Mouse (Mus musculus) frontal cortex, adult 2 months (tissue): Measurements from ENCODE around the gene Dhrs3. TPM values are rescaled to one million over a fixed set of nuclear protein-coding genes. Genes with fewer than 3 reads are reported as not detected.

ENCODE experiments used
- DNase-seq, 2 experiments: peaks; one replicate each; pipeline ENCODE4 v3.0.0; 2022; ENCODE audit warnings: low spot score in 1 of 2; ENCODE audit errors: extremely low spot score in 1 of 2
- polyA plus RNA-seq: library from polyadenylated mRNA; depleted of rRNA; stranded (reverse); fragments of >200 nt; gene quantifications from 2 replicates; pipeline ENCODE4 v1.2.3, GENCODE M21; 2012

Gene Dhrs3
- polyA plus RNA-seq, 1 experiment: 26.4 TPM

DNA sequence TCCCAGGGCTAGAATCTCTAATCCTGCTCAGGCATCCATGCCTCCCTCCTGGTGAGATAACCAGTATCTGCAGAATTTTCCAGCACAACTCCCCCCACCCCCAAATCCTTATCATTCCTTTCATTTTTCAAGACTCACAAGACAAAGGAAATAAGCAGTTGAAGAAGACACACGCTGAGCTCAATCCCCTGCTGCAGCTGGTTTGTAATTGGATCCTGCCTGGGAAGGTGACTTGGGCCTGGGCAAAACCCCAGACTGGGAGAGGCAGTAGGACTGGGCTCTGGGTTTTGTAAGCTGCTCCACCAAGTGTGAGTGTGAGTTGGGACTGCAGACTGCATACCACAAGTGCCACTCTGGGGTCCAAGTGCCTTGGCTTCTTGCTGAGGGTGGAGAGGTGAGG, 41.9 kb downstream of the Dhrs3 start:
- no peak for DNase-seq

DNA sequence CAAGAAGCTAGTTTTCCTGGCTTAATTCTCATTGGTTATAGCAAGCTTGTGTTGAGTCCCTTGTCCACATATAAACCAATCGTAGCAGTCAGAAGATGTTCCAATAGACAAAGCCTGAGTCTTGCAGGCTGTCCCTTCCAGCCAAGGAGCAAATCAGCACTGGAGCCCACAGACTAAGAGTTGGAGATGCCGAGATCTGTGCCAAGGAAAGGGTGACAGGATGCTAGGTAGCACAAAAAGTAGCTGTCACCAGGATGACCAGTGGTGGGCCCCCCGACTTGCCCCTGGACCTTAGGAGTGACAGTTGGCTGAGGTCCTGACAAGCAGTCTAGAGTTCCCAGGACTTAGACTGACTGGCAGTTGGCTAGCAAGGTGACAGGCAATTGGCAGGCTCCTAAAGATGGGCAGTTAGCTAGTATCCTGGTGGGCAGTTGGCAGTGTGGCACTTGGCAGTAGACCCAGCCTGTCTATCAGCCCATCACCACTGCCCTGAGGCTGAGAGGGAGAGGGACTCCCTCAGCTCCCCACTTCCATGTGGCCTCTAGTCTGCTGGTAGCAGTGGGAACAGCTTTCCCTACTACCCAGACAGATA, 44.0 kb downstream of the Dhrs3 start:
- DNase-seq: no peak

DNA sequence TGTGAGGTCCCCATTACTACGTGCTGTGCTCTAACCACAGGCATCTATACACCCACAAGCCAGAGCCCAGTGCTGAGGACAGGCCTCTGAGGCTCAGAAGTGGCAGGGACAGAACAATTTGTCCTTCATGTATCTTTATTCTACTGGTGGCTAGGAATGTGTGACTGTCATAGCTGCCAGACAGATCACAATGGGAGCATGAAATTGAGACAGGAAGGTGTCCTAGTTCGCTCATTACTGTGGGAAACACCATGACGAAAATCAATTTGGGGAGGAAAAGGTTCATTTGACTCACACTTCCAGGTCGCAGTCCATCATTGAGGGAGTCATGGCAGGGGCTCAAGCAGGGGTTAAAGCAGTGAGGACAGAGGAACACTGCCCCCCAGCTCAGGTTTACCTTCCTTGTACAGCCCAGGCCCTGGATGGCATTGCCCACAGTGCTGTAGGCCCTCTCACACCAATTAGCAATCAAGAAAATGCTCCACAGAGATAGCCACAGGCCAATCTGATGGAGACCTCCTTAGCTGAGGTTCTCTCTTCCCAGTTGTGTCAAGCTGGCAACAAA, 47.3 kb downstream of the Dhrs3 start:
- DNase-seq: no peak

DNA sequence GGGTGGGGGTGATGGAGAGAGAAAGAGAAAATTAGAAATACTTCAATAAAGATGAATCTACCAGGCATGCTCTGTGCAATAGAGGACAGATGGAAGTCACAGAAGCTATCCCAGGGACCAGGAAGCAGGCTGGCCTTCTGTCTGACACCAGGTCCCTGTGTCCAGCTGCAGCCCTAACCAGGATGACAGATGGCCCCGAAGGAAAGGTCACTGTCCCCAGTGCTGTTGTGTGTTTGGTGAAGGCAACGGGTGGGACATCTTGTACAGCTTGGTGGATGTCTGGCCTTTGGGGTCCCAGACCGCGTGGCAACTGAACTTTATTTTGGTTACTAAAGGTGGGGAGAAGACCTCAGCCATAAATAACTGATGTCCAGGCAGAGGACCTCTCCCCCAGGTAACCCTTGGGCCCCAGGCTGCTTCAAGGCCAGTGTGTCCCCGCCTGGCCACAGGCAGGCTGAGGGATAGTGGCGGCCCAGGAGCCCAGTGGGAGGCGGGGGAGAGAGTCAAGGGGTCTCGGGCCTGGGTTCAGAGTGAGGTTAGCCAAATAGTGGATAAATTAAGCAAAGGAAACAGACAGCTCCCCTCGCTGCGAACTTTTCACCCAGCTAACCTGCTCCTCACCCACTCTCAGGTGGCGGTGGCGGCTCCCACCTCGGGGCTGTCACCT, 48.3 kb downstream of the Dhrs3 start:
- DNase-seq: no peak

DNA sequence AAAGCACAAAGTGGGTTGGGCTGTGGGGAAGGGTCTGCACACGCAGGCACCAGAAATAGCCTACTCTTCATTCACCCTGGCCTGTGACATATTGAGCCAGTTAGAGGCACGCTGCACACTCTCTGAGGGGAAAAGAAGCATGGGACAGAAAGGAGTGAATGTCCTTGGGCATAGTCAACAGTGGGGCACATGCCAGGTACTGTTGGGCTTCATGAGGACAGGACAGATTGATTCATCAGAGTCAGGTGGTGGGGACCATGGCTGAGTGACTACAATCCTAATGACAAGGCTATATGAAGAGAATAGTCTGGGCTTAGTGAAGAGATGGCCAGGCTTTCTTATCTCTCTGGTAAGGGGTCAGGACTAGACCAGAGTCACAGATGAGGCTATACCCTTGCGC, 49.8 kb downstream of the Dhrs3 start:
- DNase-seq: no peak

DNA sequence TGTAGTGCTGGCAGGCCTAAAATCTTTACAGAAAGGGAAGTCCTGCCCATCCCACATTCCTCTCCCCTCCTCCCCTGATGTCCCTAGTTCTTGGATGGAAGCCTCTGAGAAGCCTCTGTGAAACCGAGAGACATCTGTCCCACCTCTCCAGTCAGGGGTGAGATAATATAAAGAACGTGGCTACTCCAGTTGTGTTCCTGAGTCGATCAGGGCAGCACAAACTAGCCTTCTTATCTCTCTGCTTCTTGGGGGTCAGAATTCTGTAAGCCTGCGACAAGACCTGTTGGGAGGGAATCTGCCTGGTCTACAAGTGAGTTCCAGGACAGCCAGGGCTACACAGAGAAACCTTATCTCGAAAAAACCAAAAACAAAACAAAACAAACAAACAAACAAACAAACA, 50.6 kb downstream of the Dhrs3 start:
- DNase-seq: no peak

DNA sequence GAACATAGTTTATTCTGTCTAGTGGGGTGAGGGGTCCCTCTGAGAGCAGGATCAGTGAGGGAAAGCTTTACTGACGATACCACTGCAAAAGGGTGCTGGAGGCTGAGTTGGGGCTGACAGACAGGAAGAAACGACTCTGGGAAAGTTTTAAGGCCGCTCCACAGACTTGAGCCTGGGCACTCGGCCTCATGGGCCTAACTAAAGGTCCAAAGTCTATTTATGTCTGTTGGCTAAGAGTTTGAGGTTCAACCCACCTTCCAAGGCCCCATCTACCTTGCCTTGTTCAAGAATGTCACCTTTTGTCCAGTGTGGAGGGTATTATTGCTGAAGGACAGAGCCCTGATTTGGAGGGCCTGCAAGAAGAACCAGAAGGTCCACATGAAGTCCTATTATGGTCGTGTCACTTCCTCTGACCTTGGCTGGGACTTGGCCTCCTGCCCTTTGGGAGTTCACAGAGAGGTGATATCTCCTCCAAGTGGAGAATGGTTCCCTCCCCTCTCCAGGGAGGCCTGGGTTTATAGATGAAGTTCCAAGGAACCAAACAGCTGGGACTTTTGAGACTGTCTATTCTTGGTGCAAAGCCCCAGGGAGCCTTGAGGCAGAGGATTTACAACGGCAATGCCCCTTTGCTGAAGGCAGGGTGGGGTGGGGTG, 55.2 kb downstream of the Dhrs3 start:
- no peak for DNase-seq

DNA sequence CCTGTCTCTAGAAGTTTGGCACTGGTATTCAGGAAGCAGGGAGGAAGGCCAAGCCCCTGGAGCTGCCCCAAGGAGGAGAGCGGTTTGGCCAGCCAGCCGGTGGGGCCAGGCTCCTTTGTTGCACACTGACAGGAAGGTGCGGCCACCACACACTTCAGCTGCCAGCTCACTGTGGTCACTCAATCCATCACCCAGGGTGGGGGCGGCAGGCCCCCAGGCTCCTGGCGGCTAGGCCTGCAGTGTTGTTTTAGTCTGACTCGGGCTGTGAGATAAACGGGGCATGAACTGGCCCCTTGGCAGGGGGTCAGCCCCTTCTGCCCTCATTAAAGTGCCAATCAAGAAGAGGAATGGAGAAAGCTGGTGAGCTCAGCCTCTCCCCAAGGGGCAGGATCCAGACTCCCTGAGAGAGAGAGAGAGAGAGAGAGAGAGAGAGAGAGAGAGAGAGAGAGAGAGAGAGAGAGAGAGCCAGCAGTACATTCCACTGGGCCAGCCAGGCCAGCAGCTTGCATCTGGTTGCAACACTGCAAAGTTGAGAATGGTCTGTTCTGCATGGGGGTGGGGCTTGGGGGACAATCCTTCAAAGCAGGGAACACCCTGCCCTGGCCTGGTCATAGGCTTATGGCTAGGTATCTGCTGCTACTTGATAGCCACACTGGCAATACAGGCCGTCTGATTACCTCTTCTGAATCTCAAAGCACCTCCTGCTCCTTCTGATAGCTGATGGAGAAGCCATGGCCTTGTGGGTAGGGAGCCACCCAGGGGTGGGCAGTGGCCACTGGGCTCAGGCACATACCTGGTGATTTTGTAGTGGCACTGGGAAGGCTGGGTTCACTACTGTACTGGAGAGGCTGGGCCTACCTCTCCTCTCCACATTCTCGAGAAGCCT, 57.1 kb downstream of the Dhrs3 start:
- no peak for DNase-seq

DNA sequence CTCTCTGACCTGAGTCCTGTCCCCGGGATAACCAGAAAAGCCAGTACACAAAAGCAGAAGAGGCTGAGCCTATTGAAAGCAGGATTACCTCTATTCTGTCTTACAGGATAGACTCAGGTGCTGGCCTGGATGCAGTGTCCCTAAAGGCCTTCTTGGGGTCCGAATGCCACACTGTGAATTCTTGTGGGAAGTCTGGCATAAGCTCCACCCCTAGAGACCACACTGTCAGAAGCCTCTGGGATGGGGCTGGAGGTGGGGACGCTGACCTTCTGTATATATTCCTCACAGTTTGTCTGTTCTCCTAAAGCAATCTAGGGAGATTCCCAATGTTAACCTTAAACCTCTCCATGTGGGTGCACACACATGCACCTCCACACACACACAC, 57.7 kb downstream of the Dhrs3 start:
- no peak for DNase-seq

DNA sequence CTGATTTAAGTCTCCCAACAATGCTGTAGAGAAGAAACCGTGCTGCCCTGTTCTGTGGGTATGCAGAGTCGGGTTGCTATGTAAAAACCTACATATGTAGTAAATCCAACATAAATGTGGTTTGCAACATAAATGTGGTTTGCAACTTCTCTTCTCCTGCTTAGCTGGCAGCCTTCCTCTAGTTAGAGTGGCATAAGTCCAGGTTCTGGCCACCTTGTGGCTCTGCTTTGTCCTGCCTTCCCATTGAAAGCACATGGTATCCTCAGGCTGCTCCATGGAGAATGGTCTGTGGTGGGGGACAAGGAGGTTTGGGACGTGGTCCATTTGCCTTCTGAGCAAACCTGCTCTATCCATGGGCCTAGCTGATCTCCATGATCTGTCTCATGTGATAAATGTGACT, 58.3 kb downstream of the Dhrs3 start:
- DNase-seq: no peak

DNA sequence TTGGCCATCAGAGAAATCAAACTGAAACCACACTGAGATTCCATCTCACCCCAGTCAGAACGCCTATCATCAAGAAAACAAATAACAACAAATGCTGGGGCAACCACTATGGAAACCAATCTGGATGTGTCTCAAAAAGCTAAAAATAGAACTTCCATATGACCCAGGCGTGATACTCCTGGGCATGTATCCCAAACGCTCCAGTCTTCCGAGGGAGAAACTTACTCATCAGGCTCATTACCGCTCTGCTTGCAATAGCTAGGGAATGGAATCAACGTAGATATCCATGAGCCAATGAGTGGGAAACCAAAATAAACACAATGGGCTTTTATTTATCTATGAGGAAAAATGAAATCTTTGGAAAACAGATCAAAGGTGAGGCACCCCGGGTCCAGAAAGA, 59.2 kb downstream of the Dhrs3 start:
- DNase-seq: no peak

DNA sequence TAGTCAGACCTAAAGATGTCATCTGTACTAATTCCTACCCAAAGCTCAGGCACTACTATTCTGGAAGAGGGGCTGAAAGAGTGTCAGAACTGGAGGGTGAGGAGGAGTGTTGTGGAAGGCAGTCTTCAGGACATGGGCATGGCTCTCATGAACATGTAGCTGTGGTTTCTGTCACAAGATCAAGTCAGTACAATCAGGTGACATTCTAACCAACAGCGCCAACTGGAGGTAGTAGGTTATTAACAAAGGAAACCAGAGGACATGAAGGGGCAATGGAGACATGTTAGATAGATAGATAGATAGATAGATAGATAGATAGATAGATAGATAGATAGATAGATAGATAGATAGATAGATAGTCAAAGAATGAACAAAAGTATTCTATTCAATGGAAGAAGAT, 60.8 kb downstream of the Dhrs3 start:
- no peak for DNase-seq

DNA sequence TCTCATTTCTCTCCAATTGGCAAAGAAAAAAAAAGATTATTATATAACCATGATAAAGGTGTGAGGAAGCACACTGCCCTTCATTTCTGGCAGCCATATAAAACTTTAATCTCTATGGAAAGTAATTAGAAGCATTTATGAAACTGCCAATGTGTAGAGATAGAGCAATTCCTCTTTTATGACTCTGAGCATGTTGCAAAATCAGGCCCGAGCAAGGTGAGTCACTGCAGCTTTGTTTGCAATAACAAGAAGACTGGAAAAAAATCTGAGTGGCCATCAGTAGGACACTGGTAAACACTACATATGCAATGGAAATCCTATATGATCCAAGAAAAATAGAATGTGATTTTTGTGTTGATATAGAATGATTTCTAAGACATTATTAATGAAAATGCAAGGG, 63.2 kb downstream of the Dhrs3 start:
- DNase-seq: no peak

DNA sequence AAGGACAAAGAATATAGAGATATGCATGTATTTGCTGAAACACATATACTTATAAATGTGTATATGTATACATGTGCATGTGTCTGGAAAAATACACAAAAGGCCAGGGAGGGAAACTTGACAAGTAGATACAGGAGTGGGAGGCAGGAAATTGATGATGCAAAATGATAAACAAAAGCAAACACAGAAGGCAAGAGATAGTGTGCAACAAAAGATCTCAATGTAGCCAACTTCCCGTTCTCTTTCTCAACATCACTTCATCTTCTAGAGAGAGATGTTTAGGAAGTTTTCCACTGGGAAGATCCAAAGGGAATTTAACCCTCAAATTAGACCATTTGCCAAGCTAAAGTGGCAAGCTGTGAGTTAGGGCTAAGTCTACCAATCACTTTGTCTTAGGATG, 63.7 kb downstream of the Dhrs3 start:
- DNase-seq: no peak

DNA sequence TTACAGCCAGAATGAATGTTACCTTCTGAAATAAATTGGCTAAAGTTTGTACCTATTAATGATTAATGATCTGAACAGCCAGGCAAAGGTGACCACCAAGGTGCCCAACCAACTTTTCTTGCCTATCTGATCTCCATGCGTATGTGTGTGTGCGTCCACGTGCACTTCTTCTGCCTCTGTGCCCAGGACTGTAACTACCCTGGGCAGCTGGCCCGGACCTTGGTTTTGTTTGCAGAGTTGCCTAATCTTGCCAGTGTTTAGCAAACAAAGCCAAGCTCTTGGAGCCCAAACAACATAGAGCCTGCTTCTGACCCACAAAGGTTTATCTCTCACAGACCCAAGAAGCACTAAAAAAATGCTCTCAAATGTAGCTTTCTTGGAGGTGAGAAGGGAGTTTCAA, 64.6 kb downstream of the Dhrs3 start:
- DNase-seq: no peak

DNA sequence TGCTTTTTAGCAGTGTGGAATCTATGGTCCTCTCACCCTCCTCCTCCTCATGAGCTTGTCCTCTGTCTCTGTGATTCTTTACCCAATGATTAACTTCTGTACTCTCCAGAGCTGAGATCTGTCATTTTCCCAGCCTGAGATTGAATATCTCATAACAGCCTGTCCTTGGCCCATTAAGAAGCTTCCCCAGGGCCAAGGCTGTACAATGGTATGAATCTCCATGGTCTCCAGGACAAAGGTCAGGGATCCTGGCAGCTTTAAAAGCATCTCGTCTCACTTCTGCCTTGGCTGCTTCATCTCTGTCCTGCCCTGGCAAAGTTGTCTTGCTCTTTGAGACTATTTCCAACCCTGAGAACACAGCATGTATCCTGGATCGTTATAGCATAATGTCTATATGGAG, 65.1 kb downstream of the Dhrs3 start:
- no peak for DNase-seq

DNA sequence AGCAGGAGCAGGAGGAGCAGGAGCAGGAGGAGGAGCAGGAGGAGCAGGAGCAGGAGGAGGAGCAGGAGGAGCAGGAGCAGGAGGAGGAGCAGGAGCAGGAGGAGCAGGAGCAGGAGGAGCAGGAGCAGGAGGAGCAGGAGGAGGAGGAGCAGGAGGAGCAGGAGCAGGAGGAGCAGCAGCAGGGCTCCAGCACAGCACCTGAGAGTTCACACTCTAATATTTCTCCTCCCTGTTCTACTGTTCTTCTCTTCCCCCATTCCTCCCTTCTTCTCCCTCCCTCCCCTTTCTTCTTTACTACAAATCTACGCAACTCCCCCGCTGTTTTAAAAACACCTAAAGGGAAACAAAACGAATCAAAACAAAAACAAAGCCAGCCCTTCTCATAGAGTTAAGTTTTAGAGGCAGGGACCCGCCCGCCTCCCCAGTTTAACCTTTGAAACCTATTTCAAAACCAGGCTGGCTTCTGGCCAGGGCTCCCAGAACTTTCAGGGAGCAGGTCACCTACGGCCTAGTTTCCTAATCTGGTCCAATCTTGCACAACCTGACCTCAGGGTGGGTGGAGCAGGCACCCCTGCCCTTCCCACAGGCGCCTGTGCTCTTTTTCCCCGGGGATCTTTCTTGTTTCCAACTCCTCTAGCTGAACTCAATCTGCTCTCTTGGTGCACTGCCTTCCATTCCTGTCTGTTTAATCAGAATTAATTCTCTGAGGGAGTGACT, 67.7 kb downstream of the Dhrs3 start:
- DNase-seq: no peak

DNA sequence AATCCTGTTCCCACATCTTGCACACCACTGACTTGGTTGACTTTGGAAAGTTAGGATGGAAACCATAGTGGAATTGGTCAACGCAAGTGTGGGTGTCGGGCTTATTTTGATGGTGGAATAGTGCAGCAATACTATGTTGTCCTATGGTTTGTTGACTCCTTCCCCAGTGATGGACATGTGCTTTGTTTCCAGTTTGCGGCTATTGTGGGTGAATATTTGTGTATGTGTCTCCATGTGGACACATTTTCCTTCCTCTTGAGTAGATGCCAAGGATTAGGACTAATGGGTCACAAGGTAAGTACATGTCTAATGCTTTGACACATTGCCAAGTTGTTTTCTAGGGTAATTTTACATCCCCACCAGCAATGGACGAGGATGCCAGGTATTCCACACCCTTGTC, 68.6 kb downstream of the Dhrs3 start:
- no peak for DNase-seq

DNA sequence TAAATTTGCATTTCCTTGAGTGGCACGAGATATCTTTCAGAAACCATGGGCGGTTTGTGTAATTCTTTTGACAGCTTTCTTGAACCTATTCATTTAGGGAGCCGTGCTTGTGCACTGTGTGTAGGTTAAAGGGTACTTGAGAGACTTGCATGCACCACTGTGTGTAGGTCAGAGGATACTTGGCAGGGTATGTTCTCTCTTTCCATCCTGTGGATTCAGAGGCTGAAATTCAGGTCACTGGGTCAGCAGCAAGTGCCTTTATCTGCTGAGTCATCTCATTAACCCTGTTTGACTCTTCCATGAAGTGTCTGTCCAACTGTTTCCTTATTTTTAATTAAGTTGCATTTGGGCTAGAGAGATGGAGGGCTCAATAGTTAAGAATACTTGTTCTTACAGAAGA, 69.1 kb downstream of the Dhrs3 start:
- DNase-seq: no peak

DNA sequence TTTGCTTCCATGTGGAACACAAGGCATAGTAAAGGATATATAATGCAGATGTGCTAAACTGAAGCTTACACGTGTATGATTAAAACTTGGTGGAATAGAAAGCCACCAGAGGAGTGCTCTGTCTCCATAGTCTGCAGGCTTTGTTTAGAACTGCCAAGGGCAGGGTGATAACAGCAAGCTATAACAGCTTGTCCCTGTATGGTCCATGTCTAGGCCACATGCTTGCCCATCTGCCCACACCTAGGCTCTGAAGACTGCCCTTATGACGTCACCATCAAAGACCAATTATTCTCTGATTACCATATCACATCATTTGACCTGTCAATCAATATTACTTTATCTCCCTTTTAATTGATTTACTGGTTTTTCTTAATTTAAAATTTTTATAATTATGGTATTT, 72.6 kb downstream of the Dhrs3 start:
- no peak for DNase-seq
